In genomic region chr1:82362165-82362564, GRCm38 (mm10) we compare ENCODE assay signal across 18 mouse cellular contexts. TPM values are rescaled to one million over a fixed set of nuclear protein-coding genes. Genes with fewer than 3 reads are reported as not detected.
DNase-seq lines count a peak whose midpoint lies in the region; ATAC-seq and TF ChIP-seq lines count a peak whose summit lies in the region.
"Had no signal": no experiment of that assay in that cellular context is flagged by ENCODE, and none has a peak within 500 bp of the region (broad histone marks: within the 10 kb centered on the region; RNA-seq: fewer than 3 reads in every experiment).

No protein-coding gene starts in this region.

- no peak overlapping the region for H3K27ac ChIP-seq in forebrain, postnatal 0 days (ENCODE audit: low read depth, low read length)
- no peak overlapping the region; the same call in 1 of the 2 replicates for H3K27ac ChIP-seq in forebrain, embryonic 13.5 days
- H3K27ac ChIP-seq in lung, embryonic 14.5 days (ENCODE audit: low read depth) = no peak overlapping the region
- peak overlapping the region; percentile 82 for H3K27ac ChIP-seq in embryonic fibroblast, embryonic 13.5 days (ENCODE audit: insufficient read depth, low read length)
- H3K27ac ChIP-seq: hindbrain, embryonic 15.5 days; kidney, postnatal 0 days; liver, embryonic 15.5 days had no signal

- H3K4me3 ChIP-seq in forebrain, postnatal 0 days (ENCODE audit: low read depth, low read length) = no peak overlapping the region
- no peak overlapping the region for H3K4me3 ChIP-seq in forebrain, embryonic 13.5 days
- no peak overlapping the region for H3K4me3 ChIP-seq in lung, embryonic 14.5 days (ENCODE audit: low read depth, low read length)
- no peak overlapping the region for H3K4me3 ChIP-seq in embryonic fibroblast, embryonic 13.5 days (ENCODE audit: insufficient read depth, low read length)
- H3K4me3 ChIP-seq: heart, embryonic 12.5 days; hindbrain, embryonic 15.5 days; liver, embryonic 15.5 days had no signal

- H3K36me3 ChIP-seq in forebrain, postnatal 0 days (ENCODE audit: insufficient read depth) = no peaks in the 10 kb centered on the region
- H3K36me3 ChIP-seq in forebrain, embryonic 13.5 days (ENCODE audit: poor library complexity, severe bottlenecking) = no peaks in the 10 kb centered on the region
- no peaks in the 10 kb centered on the region for H3K36me3 ChIP-seq in lung, embryonic 14.5 days (ENCODE audit: insufficient read depth)
- H3K36me3 ChIP-seq: heart, embryonic 12.5 days; hindbrain, embryonic 15.5 days; liver, embryonic 15.5 days had no signal

- no peaks in the 10 kb centered on the region for H3K27me3 ChIP-seq in forebrain, postnatal 0 days (ENCODE audit: insufficient read depth, low read length)
- H3K27me3 ChIP-seq in forebrain, embryonic 13.5 days = no peaks in the 10 kb centered on the region
- no peaks in the 10 kb centered on the region for H3K27me3 ChIP-seq in lung, embryonic 14.5 days (ENCODE audit: insufficient read depth, low read length)
- H3K27me3 ChIP-seq: hindbrain, embryonic 15.5 days; liver, embryonic 15.5 days had no signal

- H3K9ac ChIP-seq in forebrain, postnatal 0 days = no peak overlapping the region
- no peak overlapping the region for H3K9ac ChIP-seq in forebrain, embryonic 13.5 days
- H3K9ac ChIP-seq in lung, embryonic 14.5 days = no peak overlapping the region
- H3K9ac ChIP-seq: heart, embryonic 12.5 days; hindbrain, embryonic 15.5 days; liver, embryonic 15.5 days had no signal

- no peak for TF ChIP-seq POLR2A in embryonic fibroblast, embryonic 13.5 days (IDR thresholded peaks at IDR 0.05; ENCODE audit: low read depth, low read length)

- H3K4me1 ChIP-seq in forebrain, postnatal 0 days (ENCODE audit: insufficient read depth) = no peaks in the 10 kb centered on the region
- peaks cover 41% of the 10 kb centered on the region for H3K4me1 ChIP-seq in forebrain, embryonic 13.5 days
- peaks cover 9% of the 10 kb centered on the region for H3K4me1 ChIP-seq in lung, embryonic 14.5 days (ENCODE audit: insufficient read depth)
- peaks cover 19% of the 10 kb centered on the region for H3K4me1 ChIP-seq in embryonic fibroblast, embryonic 13.5 days (ENCODE audit: control insufficient read depth, insufficient read depth, low read length)

- peak; percentile 55 for ATAC-seq in forebrain, postnatal 0 days
- ATAC-seq in forebrain, embryonic 13.5 days = no peak
- peak; percentile 47; the same call in 1 of the 2 replicates for ATAC-seq in lung, embryonic 14.5 days (ENCODE audit: insufficient read depth)
- ATAC-seq: intestine, postnatal 0 days had no signal

- TF ChIP-seq CTCF in forebrain, postnatal 0 days (IDR thresholded peaks at IDR 0.05; ENCODE audit: low read depth) = no peak
- no peak for TF ChIP-seq CTCF in lung, embryonic 14.5 days (IDR thresholded peaks at IDR 0.05; ENCODE audit: low read depth)
- no peak for TF ChIP-seq CTCF in embryonic fibroblast, embryonic 13.5 days (IDR thresholded peaks at IDR 0.05; ENCODE audit: borderline replicate concordance, insufficient read depth, low read length)

- no peak overlapping the region for H3K4me2 ChIP-seq in forebrain, postnatal 0 days (ENCODE audit: low read depth)
- H3K4me2 ChIP-seq in forebrain, embryonic 13.5 days = no peak overlapping the region
- no peak overlapping the region for H3K4me2 ChIP-seq in lung, embryonic 14.5 days
- H3K4me2 ChIP-seq: heart, embryonic 12.5 days; hindbrain, embryonic 15.5 days; liver, embryonic 15.5 days had no signal

- WGBS in forebrain, postnatal 0 days = 63% methylated on average over 6 of the region's 6 CpGs
- WGBS in forebrain, embryonic 13.5 days = 87% methylated on average over 6 of the region's 6 CpGs
- WGBS in lung, embryonic 14.5 days = 37% methylated on average over 6 of the region's 6 CpGs

- no peaks in the 10 kb centered on the region for H3K9me3 ChIP-seq in forebrain, postnatal 0 days (ENCODE audit: low read length)
- no peaks in the 10 kb centered on the region for H3K9me3 ChIP-seq in forebrain, embryonic 13.5 days (replicated peaks)
- H3K9me3 ChIP-seq in lung, embryonic 14.5 days (ENCODE audit: low read depth, low read length) = no peaks in the 10 kb centered on the region
- H3K9me3 ChIP-seq: hindbrain, embryonic 15.5 days; liver, embryonic 15.5 days had no signal

- DNase-seq in forebrain, postnatal 0 days = no peak
- DNase-seq in lung, embryonic 14.5 days = peak; percentile 39
- DNase-seq in lung, postnatal 25 days (ENCODE audit: low spot score) = no peak
- peak; percentile 23 for DNase-seq in right cerebral cortex, postnatal 25 days
- DNase-seq in ovary, adult 18-20 months (ENCODE audit: low spot score) = no peak
- no peak for DNase-seq in retina, postnatal 1 day
- DNase-seq: adrenal gland, postnatal 25 days; cerebellum, adult 9-11 months; heart, postnatal 36 days; lung, postnatal 36 days; thymus, postnatal 4 days had no signal

RNA-seq across cellular contexts. Expression of gene Rhbdd1, which starts 45.9 kb away (rescaled TPM):
- total RNA-seq in forebrain, postnatal 0 days (2014; rRNA removed) = 4.7 and 5.3 TPM in 2 replicates
- 1.7 and 2.2 TPM in 2 replicates for polyA plus RNA-seq in forebrain, postnatal 0 days (2015; fragmentation: Nextera tagmentation; extraction: Ambion mirVana)
- 5.7 and 6.3 TPM in 2 replicates for polyA plus RNA-seq in forebrain, embryonic 13.5 days (2015; fragmentation: Nextera tagmentation; extraction: Ambion mirVana)
- polyA plus RNA-seq in lung, embryonic 14.5 days (2014; fragmentation: Nextera tagmentation; extraction: Ambion mirVana) = 6.4 and 7.6 TPM in 2 replicates
- 38.0 and 40.7 TPM in 2 replicates for polyA plus RNA-seq in embryonic fibroblast, embryonic 13.5 days (2011; ENCODE audit: insufficient read length, low read depth, missing spikeins)

Comparison
In these comparisons a context has a peak if more than half of its experiments do, and no peak if none do; other contexts are left out.
1. DNase-seq: peak in lung, embryonic 14.5 days (single experiment) and right cerebral cortex, postnatal 25 days (single experiment); none in forebrain, postnatal 0 days (single experiment), lung, postnatal 25 days (single experiment), ovary, adult 18-20 months (single experiment) and retina, postnatal 1 day (single experiment).